Mouse (Mus musculus): ENCODE measurements around the gene Uimc1. TPM values are rescaled to one million over a fixed set of nuclear protein-coding genes. Genes with fewer than 3 reads are reported as not detected.

Uimc1 gene
- polyA plus RNA-seq, 1 experiment = 29.9 TPM

- no peak overlapping the region for H3K27ac ChIP-seq (ENCODE audit: insufficient read depth, low read length)
- H3K36me3 ChIP-seq (ENCODE audit: control insufficient read depth, insufficient read depth, low read length, poor library complexity, severe bottlenecking) = no peaks in the 10 kb centered on the region
- no peaks in the 10 kb centered on the region for H3K27me3 ChIP-seq (ENCODE audit: control insufficient read depth, insufficient read depth, low read length, poor library complexity, severe bottlenecking)
- H3K9me3 ChIP-seq (replicated peaks; ENCODE audit: control insufficient read depth, insufficient read depth, low read length, poor library complexity, severe bottlenecking) = no peaks in the 10 kb centered on the region
- no peak overlapping the region for H3K9ac ChIP-seq (ENCODE audit: low read depth, poor library complexity, severe bottlenecking)
- no peak for TF ChIP-seq CTCF (IDR thresholded peaks at IDR 0.05; ENCODE audit: low read depth, low read length)
- no peak for TF ChIP-seq POLR2A (IDR thresholded peaks at IDR 0.05; ENCODE audit: insufficient read depth, low read length)
- no peak for TF ChIP-seq EP300 (IDR thresholded peaks at IDR 0.05; ENCODE audit: insufficient read depth, low read depth, low read length)
- no peak overlapping the region for H3K4me3 ChIP-seq (ENCODE audit: low read depth, low read length)
- peaks cover 6% of the 10 kb centered on the region for H3K4me1 ChIP-seq (ENCODE audit: control insufficient read depth, insufficient read depth, low read length)
These were observed 82.1 kb downstream of the Uimc1 start for GRCm38 (mm10) chr13:55017898-55018599.

GRCm38 (mm10) chr13:55017154-55017897, 82.8 kb downstream of the Uimc1 start:
- H3K36me3 ChIP-seq (ENCODE audit: control insufficient read depth, insufficient read depth, low read length, poor library complexity, severe bottlenecking) = no peaks in the 10 kb centered on the region
- TF ChIP-seq CTCF (IDR thresholded peaks at IDR 0.05; ENCODE audit: low read depth, low read length) (no peak), POLR2A (IDR thresholded peaks at IDR 0.05; ENCODE audit: insufficient read depth, low read length) (no peak), EP300 (IDR thresholded peaks at IDR 0.05; ENCODE audit: insufficient read depth, low read depth, low read length) (no peak)
- H3K27me3 ChIP-seq (ENCODE audit: control insufficient read depth, insufficient read depth, low read length, poor library complexity, severe bottlenecking) = no peaks in the 10 kb centered on the region
- no peaks in the 10 kb centered on the region for H3K9me3 ChIP-seq (replicated peaks; ENCODE audit: control insufficient read depth, insufficient read depth, low read length, poor library complexity, severe bottlenecking)
- H3K9ac ChIP-seq (ENCODE audit: low read depth, poor library complexity, severe bottlenecking) = no peak overlapping the region
- no peaks in the 10 kb centered on the region for H3K4me1 ChIP-seq (ENCODE audit: control insufficient read depth, insufficient read depth, low read length)
- H3K27ac ChIP-seq (ENCODE audit: insufficient read depth, low read length) = no peak overlapping the region
- H3K4me3 ChIP-seq (ENCODE audit: low read depth, low read length) = no peak overlapping the region

GRCm38 (mm10) chr13:55014451-55014850, 85.6 kb downstream of the Uimc1 start:
- Histone ChIP-seq H3K4me3 (ENCODE audit: low read depth, low read length) (no peak overlapping the region), H3K9ac (ENCODE audit: low read depth, poor library complexity, severe bottlenecking) (no peak overlapping the region), H3K36me3 (ENCODE audit: control insufficient read depth, insufficient read depth, low read length, poor library complexity, severe bottlenecking) (no peaks in the 10 kb centered on the region), H3K27me3 (ENCODE audit: control insufficient read depth, insufficient read depth, low read length, poor library complexity, severe bottlenecking) (no peaks in the 10 kb centered on the region), H3K27ac (ENCODE audit: insufficient read depth, low read length) (no peak overlapping the region), H3K9me3 (replicated peaks; ENCODE audit: control insufficient read depth, insufficient read depth, low read length, poor library complexity, severe bottlenecking) (no peaks in the 10 kb centered on the region), H3K4me1 (ENCODE audit: control insufficient read depth, insufficient read depth, low read length) (no peaks in the 10 kb centered on the region)
- TF ChIP-seq CTCF (IDR thresholded peaks at IDR 0.05; ENCODE audit: low read depth, low read length) (no peak), POLR2A (IDR thresholded peaks at IDR 0.05; ENCODE audit: insufficient read depth, low read length) (no peak), EP300 (IDR thresholded peaks at IDR 0.05; ENCODE audit: insufficient read depth, low read depth, low read length) (no peak)

GRCm38 (mm10) chr13:55013702-55014344, 86.3 kb downstream of the Uimc1 start:
- no peaks in the 10 kb centered on the region for H3K9me3 ChIP-seq (replicated peaks; ENCODE audit: control insufficient read depth, insufficient read depth, low read length, poor library complexity, severe bottlenecking)
- H3K4me3 ChIP-seq (ENCODE audit: low read depth, low read length) = no peak overlapping the region
- TF ChIP-seq EP300 (IDR thresholded peaks at IDR 0.05; ENCODE audit: insufficient read depth, low read depth, low read length) (no peak), POLR2A (IDR thresholded peaks at IDR 0.05; ENCODE audit: insufficient read depth, low read length) (no peak), CTCF (IDR thresholded peaks at IDR 0.05; ENCODE audit: low read depth, low read length) (no peak)
- no peaks in the 10 kb centered on the region for H3K4me1 ChIP-seq (ENCODE audit: control insufficient read depth, insufficient read depth, low read length)
- no peaks in the 10 kb centered on the region for H3K36me3 ChIP-seq (ENCODE audit: control insufficient read depth, insufficient read depth, low read length, poor library complexity, severe bottlenecking)
- no peaks in the 10 kb centered on the region for H3K27me3 ChIP-seq (ENCODE audit: control insufficient read depth, insufficient read depth, low read length, poor library complexity, severe bottlenecking)
- H3K9ac ChIP-seq (ENCODE audit: low read depth, poor library complexity, severe bottlenecking) = no peak overlapping the region
- H3K27ac ChIP-seq (ENCODE audit: insufficient read depth, low read length) = no peak overlapping the region

- Histone ChIP-seq H3K27me3 (ENCODE audit: control insufficient read depth, insufficient read depth, low read length, poor library complexity, severe bottlenecking) (no peaks in the 10 kb centered on the region), H3K27ac (ENCODE audit: insufficient read depth, low read length) (no peak overlapping the region), H3K9ac (ENCODE audit: low read depth, poor library complexity, severe bottlenecking) (no peak overlapping the region), H3K4me3 (ENCODE audit: low read depth, low read length) (peak overlapping the region; percentile 55), H3K4me1 (ENCODE audit: control insufficient read depth, insufficient read depth, low read length) (no peaks in the 10 kb centered on the region), H3K36me3 (ENCODE audit: control insufficient read depth, insufficient read depth, low read length, poor library complexity, severe bottlenecking) (no peaks in the 10 kb centered on the region), H3K9me3 (replicated peaks; ENCODE audit: control insufficient read depth, insufficient read depth, low read length, poor library complexity, severe bottlenecking) (no peaks in the 10 kb centered on the region)
- TF ChIP-seq POLR2A (IDR thresholded peaks at IDR 0.05; ENCODE audit: insufficient read depth, low read length) (no peak), CTCF (IDR thresholded peaks at IDR 0.05; ENCODE audit: low read depth, low read length) (no peak), EP300 (IDR thresholded peaks at IDR 0.05; ENCODE audit: insufficient read depth, low read depth, low read length) (no peak)
These were observed 88.1 kb downstream of the Uimc1 start for GRCm38 (mm10) chr13:55011981-55012478.
